Mouse (Mus musculus) left cerebral cortex, adult 6 months (tissue): ENCODE measurements around the gene Col26a1. TPM values are rescaled to one million over a fixed set of nuclear protein-coding genes. Genes with fewer than 3 reads are reported as not detected.

Experiments
- long read RNA-seq, 2 experiments: library from polyadenylated mRNA; unstranded; transcript quantifications; one replicate each; pipeline ENCODE4 v2.0.0; 2019 to 2020
- polyA plus RNA-seq: library from polyadenylated mRNA; unstranded; fragments of <200 nt; fragmentation: Nextera tagmentation; gene quantifications from 2 replicates; pipeline ENCODE4 v1.2.3, GENCODE M21; 2021

Col26a1 gene
- polyA plus RNA-seq = 0.53 and 1.1 TPM in 2 replicates
- long read RNA-seq, experiment 1, transcript Col26a1-202 (13 exons, 2,781 nt) = major isoform, 6 of 8 reads
- long read RNA-seq, experiment 1, partial matches to known transcripts = 1 of 8 reads
- long read RNA-seq, experiment 1, other reads (novel, unspliced or antisense) = 1 of 8 reads
- long read RNA-seq, experiment 2, partial matches to known transcripts = 0 of 1 reads
- long read RNA-seq, experiment 2, other reads (novel, unspliced or antisense) = 1 of 1 reads

DNA sequence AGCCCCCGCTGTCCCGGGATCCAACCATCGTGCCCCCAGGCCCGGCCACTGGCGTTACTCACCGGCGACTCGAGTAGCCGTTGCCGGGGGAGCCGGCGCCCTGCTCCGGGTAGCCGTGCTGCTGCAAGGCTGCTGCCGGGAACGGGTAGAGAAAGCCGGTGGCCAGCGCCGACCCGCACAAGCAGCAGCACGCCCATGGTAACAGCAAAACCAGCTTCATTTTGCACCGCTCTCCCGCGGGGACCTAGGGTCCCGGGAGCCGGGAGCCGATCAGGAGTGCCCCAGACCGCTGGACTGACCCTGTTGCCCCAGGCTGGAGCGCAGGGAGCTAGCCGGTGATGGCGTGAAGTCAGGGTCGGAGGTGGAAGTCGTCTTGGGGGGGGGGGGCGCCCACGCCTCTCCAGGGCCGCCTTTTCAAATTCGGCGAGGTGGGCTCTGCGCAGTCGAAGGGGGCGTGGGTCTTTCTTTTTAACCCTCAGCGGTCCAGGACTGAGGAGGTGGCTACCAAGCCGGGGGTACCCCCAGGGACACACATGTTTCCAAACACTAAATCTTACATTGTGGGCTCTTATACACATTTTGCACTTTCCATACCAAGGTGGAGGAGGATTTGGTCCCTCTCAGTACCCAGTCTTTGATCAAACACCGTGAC, at the start of gene Col26a1:
Gene Col26a1 (minus strand): TSS at position 422 of the 652 bp plus-strand sequence.

GRCm38 (mm10) chr5:136907991-136908857, 25.2 kb upstream of the Col26a1 start, which contains the start of gene Ift22:
Ift22 (plus strand) TSS chr5:136908150.

GRCm38 (mm10) chr5:136692784-136693183, 190.2 kb downstream of the Col26a1 start, which contains the start of gene Myl10:
Myl10 (plus strand) TSS chr5:136693146.

Other genes with a start within 250 kb of the Col26a1 start
- not detected in 2 replicates for gene Myl10, start 190.1 kb downstream of the Col26a1 start, polyA plus RNA-seq
- 70.1 and 118 TPM in 2 replicates for gene Ift22, start 24.9 kb upstream of the Col26a1 start, polyA plus RNA-seq
- gene Fis1, start 70.1 kb upstream of the Col26a1 start, polyA plus RNA-seq = 557 and 619 TPM in 2 replicates
- 0.05 TPM in 1 of 2 replicates, not detected in the other for gene Cldn15, start 83.4 kb upstream of the Col26a1 start, polyA plus RNA-seq
- gene Plod3, start 103.8 kb upstream of the Col26a1 start, polyA plus RNA-seq = 11.7 and 12.9 TPM in 2 replicates
- gene Znhit1, start 104.8 kb upstream of the Col26a1 start, polyA plus RNA-seq = 183 and 217 TPM in 2 replicates
- 12.8 and 33.4 TPM in 2 replicates for gene Vgf, start 143.2 kb upstream of the Col26a1 start, polyA plus RNA-seq
- 561 and 626 TPM in 2 replicates for gene Ap1s1, start 162.9 kb upstream of the Col26a1 start, polyA plus RNA-seq
- 0.10 and 0.27 TPM in 2 replicates for gene Serpine1, start 189.1 kb upstream of the Col26a1 start, polyA plus RNA-seq
- 0.25 and 3.2 TPM in 2 replicates for gene Trim56, start 233.0 kb upstream of the Col26a1 start, polyA plus RNA-seq